Mouse (Mus musculus) midbrain, embryonic 14.5 days (tissue): Measurements from ENCODE around the gene Ticrr. TPM values are rescaled to one million over a fixed set of nuclear protein-coding genes. Genes with fewer than 3 reads are reported as not detected.

Source experiments
- ATAC-seq: fragments of 200-750 bp; cut with Nextera tagmentation; 2 replicates; pipeline ENCODE4 v1.8.0; 2017; ENCODE audit warnings: moderate number of reproducible peaks, moderate library complexity; ENCODE audit not compliant: low FRiP score, low TSS enrichment
- DNase-seq: peaks from one replicate; pipeline ENCODE4 v3.0.0-alpha.2; 2015
- H3K27ac ChIP-seq: fragments of 300-500 bp; sonication (generic); replicated peaks from 2 replicates; pipeline ENCODE4 v1.5.1; 2014; ENCODE audit warnings: mild to moderate bottlenecking, low read depth, low read length, moderate library complexity
- H3K27me3 ChIP-seq: fragments of 300-500 bp; sonication (generic); 2 replicates; pipeline ENCODE4 v1.6.1; 2014; ENCODE audit warnings: low read length, control low read depth, mixed read lengths; ENCODE audit not compliant: control insufficient read depth, insufficient read depth
- H3K36me3 ChIP-seq: fragments of 300-500 bp; sonication (generic); 2 replicates; pipeline ENCODE4 v1.6.1; 2014; ENCODE audit warnings: low read length, control low read depth; ENCODE audit not compliant: control insufficient read depth, insufficient read depth
- H3K4me1 ChIP-seq: fragments of 300-500 bp; sonication (generic); 2 replicates; pipeline ENCODE4 v1.6.1; 2014; ENCODE audit warnings: mild to moderate bottlenecking, antibody characterized with exemption, low read length, control low read depth; ENCODE audit not compliant: control insufficient read depth, insufficient read depth
- H3K4me2 ChIP-seq: fragments of 300-500 bp; sonication (generic); 2 replicates; pipeline ENCODE4 v1.6.1; 2014; ENCODE audit warnings: mild to moderate bottlenecking, low read length, moderate library complexity
- H3K4me3 ChIP-seq: fragments of 300-500 bp; sonication (generic); replicated peaks from 2 replicates; pipeline ENCODE4 v1.5.1; 2014; ENCODE audit warnings: low read depth, low read length
- H3K9ac ChIP-seq: fragments of 300-500 bp; sonication (generic); replicated peaks from 2 replicates; pipeline ENCODE4 v1.6.1; 2014; ENCODE audit warnings: mild to moderate bottlenecking, low read length, moderate library complexity
- H3K9me3 ChIP-seq: fragments of 300-500 bp; sonication (generic); 2 replicates; pipeline ENCODE4 v1.6.1; 2016; ENCODE audit warnings: low read length, control low read depth, mixed read lengths; ENCODE audit not compliant: control insufficient read depth
- WGBS: fragments of 180-500 bp; shearing (Covaris S2); extraction: QIAGEN DNeasy Blood & Tissue Kit; methylation state at CpG from one replicate; pipeline ENCODE4 v1.1.7; 2014; 5-methylcytosine and 5-hydroxymethylcytosine counted together
- polyA plus RNA-seq: library from polyadenylated mRNA; unstranded; fragments of >200 nt; fragmentation: Nextera tagmentation; extraction: Ambion mirVana; gene quantifications from 2 replicates; pipeline ENCODE4 v1.2.1, GENCODE M21; 2014

The Ticrr gene
- polyA plus RNA-seq, 1 experiment from 2014 or later, result 2.5 TPM

DNA sequence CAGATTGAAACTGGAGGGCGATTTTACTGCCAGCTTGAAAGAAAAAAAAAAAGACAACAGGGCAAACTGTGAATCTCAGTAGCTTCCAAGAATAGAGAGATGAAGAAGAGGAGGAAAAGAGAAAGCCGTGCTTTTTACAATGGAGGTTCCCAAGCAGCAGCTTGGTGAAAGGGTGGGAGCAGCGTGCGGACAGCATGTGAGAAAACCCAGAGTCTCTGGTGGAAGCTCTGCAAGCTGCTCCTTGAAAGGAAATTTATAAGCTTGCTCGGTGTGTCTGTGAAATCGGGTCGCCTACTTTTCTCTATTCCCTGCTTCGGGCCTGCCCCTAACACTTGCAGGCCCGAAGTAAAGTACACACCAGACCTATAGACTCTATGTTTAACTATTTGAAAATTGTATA is 84.1 kb downstream of the Ticrr start:
- no peak for DNase-seq
- H3K27ac ChIP-seq, result no peak overlapping the region
- H3K36me3 ChIP-seq, result no peaks in the 10 kb centered on the region
- H3K4me3 ChIP-seq, result no peak overlapping the region
- H3K4me1 ChIP-seq, result peaks cover 8% of the 10 kb centered on the region
- WGBS, result 92% methylated on average over 9 of the region's 9 CpGs
- no peak overlapping the region for H3K9ac ChIP-seq
- H3K4me2 ChIP-seq, result no peak overlapping the region
- H3K9me3 ChIP-seq, result no peaks in the 10 kb centered on the region
- no peak for ATAC-seq
- H3K27me3 ChIP-seq, result no peaks in the 10 kb centered on the region

GRCm38 (mm10) chr7:79744585-79744984 is 84.6 kb downstream of the Ticrr start:
- Histone ChIP-seq H3K4me1 (peaks cover 8% of the 10 kb centered on the region), H3K27me3 (no peaks in the 10 kb centered on the region), H3K4me3 (no peak overlapping the region), H3K36me3 (no peaks in the 10 kb centered on the region), H3K27ac (no peak overlapping the region), H3K4me2 (no peak overlapping the region), H3K9ac (no peak overlapping the region), H3K9me3 (no peaks in the 10 kb centered on the region)
- ATAC-seq, result no peak
- 74% methylated on average over 5 of the region's 5 CpGs for WGBS
- no peak for DNase-seq

DNA sequence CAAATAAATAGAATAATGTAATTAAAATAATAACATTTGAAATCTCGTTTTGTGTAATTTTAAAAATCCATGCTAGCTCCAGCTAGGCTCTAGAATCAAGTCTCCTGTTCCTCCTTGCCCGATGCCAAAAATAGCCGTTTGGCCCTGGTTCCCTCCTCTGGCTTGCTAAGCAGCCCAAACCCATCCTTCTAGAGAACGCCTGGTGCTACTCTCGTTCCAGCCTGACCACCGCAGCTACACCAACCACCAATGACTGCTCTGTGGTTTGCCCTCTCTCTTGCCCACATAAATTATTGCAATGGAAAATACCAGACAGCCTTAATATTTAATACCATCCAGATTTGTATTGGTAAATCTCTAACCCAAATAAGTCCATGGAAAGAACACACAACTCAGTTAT is 87.7 kb downstream of the Ticrr start:
- no peak overlapping the region for H3K4me2 ChIP-seq
- no peak for ATAC-seq
- 80% methylated on average over 6 of the region's 6 CpGs for WGBS

More for the DNA sequence above, 87.7 kb downstream of the Ticrr start:
- no peak overlapping the region for H3K4me3 ChIP-seq
- H3K27me3 ChIP-seq, result no peaks in the 10 kb centered on the region
- H3K9ac ChIP-seq, result no peak overlapping the region
- DNase-seq, result no peak
- H3K9me3 ChIP-seq, result no peaks in the 10 kb centered on the region
- peaks cover 3% of the 10 kb centered on the region for H3K4me1 ChIP-seq
- no peak overlapping the region for H3K27ac ChIP-seq
- no peaks in the 10 kb centered on the region for H3K36me3 ChIP-seq

Other genes starting within 250 kb of the Ticrr start
- gene Polg, start 193.8 kb upstream of the Ticrr start, polyA plus RNA-seq, result 20.2 and 24.7 TPM in 2 replicates
- gene Rhcg, start 42.5 kb upstream of the Ticrr start, polyA plus RNA-seq, result 2.6 and 3.1 TPM in 2 replicates
- 1.8 and 2.4 TPM in 2 replicates for gene Kif7, start 55.5 kb downstream of the Ticrr start, polyA plus RNA-seq
- gene Plin1, start 72.7 kb downstream of the Ticrr start, polyA plus RNA-seq, result 0.13 and 1.1 TPM in 2 replicates
- 10.1 and 11.4 TPM in 2 replicates for gene Pex11a, start 82.9 kb downstream of the Ticrr start, polyA plus RNA-seq
- 0.14 TPM in 1 of 2 replicates, not detected in the other for gene Wdr93, start 83.0 kb downstream of the Ticrr start, polyA plus RNA-seq
- gene Mesp1, start 133.6 kb downstream of the Ticrr start, polyA plus RNA-seq, result 0.23 and 0.33 TPM in 2 replicates
- gene Mesp2, start 150.5 kb downstream of the Ticrr start, polyA plus RNA-seq, result 1.1 and 1.8 TPM in 2 replicates
- 2.1 and 4.1 TPM in 2 replicates for gene Anpep, start 200.9 kb downstream of the Ticrr start, polyA plus RNA-seq